Mouse (Mus musculus) erythroblast, embryonic 14.5 days (primary cell): ENCODE data around the gene Vmn2r91. TPM values are rescaled to one million over a fixed set of nuclear protein-coding genes. Genes with fewer than 3 reads are reported as not detected.
"Not testable (repeated sequence)": the region's sequence is repeated elsewhere in the genome, so short reads cannot be mapped to it uniquely, and the experiment has no call there.

Experiments
- H3K27me3 ChIP-seq: 2 replicates; pipeline ENCODE4 v1.6.1; 2012; ENCODE audit warnings: inconsistent platforms; ENCODE audit not compliant: control insufficient read depth
- H3K36me3 ChIP-seq: 2 replicates; pipeline ENCODE4 v1.6.1; 2012; ENCODE audit warnings: mild to moderate bottlenecking, inconsistent platforms; ENCODE audit not compliant: control insufficient read depth
- H3K4me1 ChIP-seq: 2 replicates; pipeline ENCODE4 v1.6.1; 2012; ENCODE audit warnings: inconsistent platforms; ENCODE audit not compliant: control insufficient read depth
- H3K4me3 ChIP-seq: replicated peaks from 2 replicates; pipeline ENCODE3; 2012; ENCODE audit warnings: moderate library complexity, mild to moderate bottlenecking, inconsistent platforms
- H3K9me3 ChIP-seq: 2 replicates; pipeline ENCODE4 v1.6.1; 2012; ENCODE audit warnings: low read length, inconsistent platforms, mixed read lengths; ENCODE audit not compliant: control insufficient read depth
- GATA1 ChIP-seq: IDR thresholded peaks from 2 replicates; pipeline ENCODE4 v1.6.1; 2012; ENCODE audit warnings: low read length, inconsistent platforms, mixed read lengths
- TAL1 ChIP-seq: IDR thresholded peaks from 3 replicates; pipeline ENCODE4 v1.6.1; 2012; ENCODE audit warnings: low read length, inconsistent platforms, mixed read lengths
- polyA plus RNA-seq: library from polyadenylated mRNA; stranded (reverse); fragments of >175 nt; gene quantifications from 2 replicates; pipeline ENCODE4 v1.2.3, GENCODE M21; 2012

The Vmn2r91 gene
- 0.04 TPM in 1 of 2 replicates, not detected in the other for polyA plus RNA-seq

GRCm38 (mm10) chr17:18084716-18085115 is at the start of gene Vmn2r91:
Gene Vmn2r91 (plus strand): TSS chr17:18085016.
- H3K27me3 ChIP-seq, H3K4me3 ChIP-seq, H3K36me3 ChIP-seq, H3K9me3 ChIP-seq, H3K4me1 ChIP-seq: not testable (repeated sequence)

GRCm38 (mm10) chr17:18049124-18049523 is 35.7 kb upstream of the Vmn2r91 start, which contains the start of gene Vmn2r124:
Gene Vmn2r124 (plus strand): TSS chr17:18049424.
- Histone ChIP-seq H3K36me3 (no peaks in the 10 kb centered on the region), H3K9me3 (no peaks in the 10 kb centered on the region), H3K4me3 (no peak within 1 kb of the TSS), H3K27me3 (no peaks in the 10 kb centered on the region), H3K4me1 (no peaks in the 10 kb centered on the region)
- no peak for TF ChIP-seq TAL1
- no peak for TF ChIP-seq GATA1

- H3K4me1 ChIP-seq, H3K4me3 ChIP-seq, H3K27me3 ChIP-seq, H3K36me3 ChIP-seq, H3K9me3 ChIP-seq: not testable (repeated sequence)
These were observed 10.8 kb downstream of the Vmn2r91 start for GRCm38 (mm10) chr17:18095626-18096025.

DNA sequence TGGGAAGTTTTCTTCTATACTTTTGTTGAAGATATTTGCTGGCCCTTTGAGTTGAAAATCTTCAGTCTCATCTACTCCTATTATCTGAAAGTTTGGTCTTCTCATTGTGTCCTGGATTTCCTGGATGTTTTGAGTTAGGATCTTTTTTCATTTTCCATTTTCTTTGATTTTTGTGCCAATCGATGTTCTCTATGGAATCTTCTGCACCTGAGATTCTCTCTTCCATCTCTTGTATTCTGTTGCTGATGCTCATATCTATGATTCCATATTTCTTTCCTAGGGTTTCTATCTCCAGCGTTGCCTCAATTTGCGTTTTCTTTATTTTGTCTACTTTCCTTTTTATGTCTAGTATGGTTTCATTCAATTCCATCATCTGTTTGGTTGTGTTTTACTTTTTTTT is 17.4 kb downstream of the Vmn2r91 start:
- not testable (repeated sequence) for H3K36me3 ChIP-seq, H3K27me3 ChIP-seq, H3K4me1 ChIP-seq, H3K4me3 ChIP-seq, H3K9me3 ChIP-seq

DNA sequence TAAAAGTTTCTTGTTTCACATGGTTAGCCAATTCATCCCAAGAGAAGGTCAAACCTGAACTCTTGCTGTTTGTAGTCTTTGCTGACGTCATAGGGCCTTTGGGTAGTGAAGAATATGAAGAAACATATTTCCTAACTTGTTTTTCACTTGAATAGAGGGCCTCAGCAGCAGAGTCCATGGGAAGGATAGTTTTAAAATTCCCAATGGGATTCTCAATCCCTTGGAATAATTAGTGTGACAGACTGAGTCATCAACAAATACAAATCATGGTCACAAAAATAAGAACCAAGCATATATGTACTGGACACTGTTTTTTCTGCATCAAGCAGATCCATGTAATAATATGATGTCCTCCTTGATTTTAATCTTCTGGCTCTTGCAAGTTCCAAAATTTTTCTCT is 66.8 kb downstream of the Vmn2r91 start, which contains the start of gene Vmn2r92:
Gene Vmn2r92 (plus strand): TSS at position 301 of the 400 bp plus-strand sequence.
- H3K9me3 ChIP-seq, H3K27me3 ChIP-seq, H3K4me1 ChIP-seq, H3K36me3 ChIP-seq, H3K4me3 ChIP-seq: not testable (repeated sequence)

DNA sequence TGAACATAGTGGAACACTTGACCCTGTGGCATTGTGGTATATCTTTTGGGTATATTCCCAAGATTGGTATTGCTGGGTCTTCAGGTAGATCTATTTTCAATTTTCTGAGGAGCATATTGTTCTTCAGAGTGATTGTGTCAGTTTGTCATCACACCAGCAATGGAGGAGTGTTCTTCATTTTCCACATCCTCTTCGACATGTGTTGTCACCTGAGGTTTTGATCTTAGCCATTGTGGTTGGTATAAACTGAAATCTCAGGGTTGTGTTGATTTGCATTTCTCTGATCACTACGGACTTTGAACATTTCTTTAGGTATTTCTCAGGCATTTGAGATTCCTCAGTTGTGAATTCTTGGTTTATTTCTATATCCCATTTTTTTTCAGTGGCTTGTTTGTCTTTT is 76.4 kb downstream of the Vmn2r91 start:
- not testable (repeated sequence) for H3K36me3 ChIP-seq, H3K4me1 ChIP-seq, H3K4me3 ChIP-seq, H3K27me3 ChIP-seq, H3K9me3 ChIP-seq

Other genes starting within 250 kb of the Vmn2r91 start
- not detected in 2 replicates for gene Has1, start 229.8 kb upstream of the Vmn2r91 start, polyA plus RNA-seq
- gene Fpr1, start 201.1 kb upstream of the Vmn2r91 start, polyA plus RNA-seq = 0.03 TPM in 1 of 2 replicates, not detected in the other
- gene Fpr2, start 197.2 kb upstream of the Vmn2r91 start, polyA plus RNA-seq = not detected in 2 replicates
- gene Fpr3, start 197.2 kb upstream of the Vmn2r91 start, polyA plus RNA-seq = not detected in 2 replicates
- not detected in 2 replicates for gene Fpr-rs4, start 63.3 kb upstream of the Vmn2r91 start, polyA plus RNA-seq
- gene Vmn2r124, start 35.6 kb upstream of the Vmn2r91 start, polyA plus RNA-seq = not detected in 2 replicates
- gene Vmn2r92, start 66.9 kb downstream of the Vmn2r91 start, polyA plus RNA-seq = not detected in 2 replicates
- 0.02 TPM in 1 of 2 replicates, not detected in the other for gene Vmn2r94, start 192.7 kb downstream of the Vmn2r91 start, polyA plus RNA-seq
- gene Vmn2r93, start 213.1 kb downstream of the Vmn2r91 start, polyA plus RNA-seq = not detected in 2 replicates